Mouse (Mus musculus) heart, embryonic 16.5 days (tissue): ENCODE results near the gene Fam241b. TPM values are rescaled to one million over a fixed set of nuclear protein-coding genes. Genes with fewer than 3 reads are reported as not detected.
"Not testable (repeated sequence)": the region's sequence is repeated elsewhere in the genome, so short reads cannot be mapped to it uniquely, and the experiment has no call there.

Experiments used
- ATAC-seq: fragments of 200-750 bp; cut with Nextera tagmentation; replicated peaks from 2 replicates; pipeline ENCODE4 v1.8.0; 2017; ENCODE audit warnings: moderate number of reproducible peaks; ENCODE audit not compliant: insufficient read depth, low FRiP score; ENCODE audit errors: extremely low read depth
- H3K27ac ChIP-seq: fragments of 300-500 bp; sonication (generic); 2 replicates; pipeline ENCODE4 v1.5.1; 2014; ENCODE audit warnings: mild to moderate bottlenecking, low read length, control low read depth, moderate library complexity
- H3K27me3 ChIP-seq: fragments of 300-500 bp; sonication (generic); 2 replicates; pipeline ENCODE4 v1.6.1; 2014; ENCODE audit warnings: low read length, mixed read lengths; ENCODE audit not compliant: control insufficient read depth, insufficient read depth
- H3K36me3 ChIP-seq: fragments of 300-500 bp; sonication (generic); 2 replicates; pipeline ENCODE4 v1.6.1; 2014; ENCODE audit not compliant: control insufficient read depth, insufficient read depth
- H3K4me1 ChIP-seq: fragments of 300-500 bp; sonication (generic); 2 replicates; pipeline ENCODE4 v1.6.1; 2014; ENCODE audit warnings: low read length, mixed read lengths; ENCODE audit not compliant: control insufficient read depth, insufficient read depth
- H3K4me2 ChIP-seq: fragments of 300-500 bp; sonication (generic); 2 replicates; pipeline ENCODE4 v1.6.1; 2014; ENCODE audit warnings: low read depth, mild to moderate bottlenecking, control low read depth, low read length
- H3K4me3 ChIP-seq: fragments of 300-500 bp; sonication (generic); 2 replicates; pipeline ENCODE4 v1.5.1; 2014; ENCODE audit warnings: mild to moderate bottlenecking, control low read depth, low read length
- H3K9ac ChIP-seq: fragments of 300-500 bp; sonication (generic); 2 replicates; pipeline ENCODE4 v1.6.1; 2014; ENCODE audit warnings: low read length, control low read depth
- H3K9me3 ChIP-seq: fragments of 300-500 bp; sonication (generic); replicated peaks from 2 replicates; pipeline ENCODE4 v1.6.1; 2016; ENCODE audit warnings: low read length; ENCODE audit not compliant: control insufficient read depth
- WGBS: fragments of 180-500 bp; shearing (Covaris S2); extraction: QIAGEN DNeasy Blood & Tissue Kit; methylation state at CpG from one replicate; pipeline ENCODE4 v1.1.7; 2014; 5-methylcytosine and 5-hydroxymethylcytosine counted together
- polyA plus RNA-seq: library from polyadenylated mRNA; unstranded; fragments of >200 nt; fragmentation: Nextera tagmentation; extraction: Ambion mirVana; gene quantifications from 2 replicates; pipeline ENCODE4 v1.2.1, GENCODE M21; 2015

Fam241b gene
- polyA plus RNA-seq, 1 experiment from 2014 or later = 4.5 TPM

- ATAC-seq = no peak
These were observed 54.2 kb downstream of the Fam241b start for GRCm38 (mm10) chr10:62089486-62089885.

GRCm38 (mm10) chr10:62089071-62089470, 54.6 kb downstream of the Fam241b start:
- Histone ChIP-seq H3K9me3 (no peaks in the 10 kb centered on the region), H3K4me3 (no peak overlapping the region), H3K4me2 (no peak overlapping the region), H3K36me3 (no peaks in the 10 kb centered on the region), H3K27ac (no peak overlapping the region), H3K9ac (no peak overlapping the region), H3K27me3 (no peaks in the 10 kb centered on the region), H3K4me1 (no peaks in the 10 kb centered on the region)
- WGBS = 60% methylated on average over 7 of the region's 7 CpGs
- ATAC-seq = no peak

More at GRCm38 (mm10) chr10:62089486-62089885, 54.2 kb downstream of the Fam241b start:
- Histone ChIP-seq H3K4me2 (no peak overlapping the region), H3K9ac (no peak overlapping the region), H3K9me3 (no peaks in the 10 kb centered on the region), H3K36me3 (no peaks in the 10 kb centered on the region), H3K27me3 (no peaks in the 10 kb centered on the region), H3K4me1 (no peaks in the 10 kb centered on the region), H3K27ac (no peak overlapping the region), H3K4me3 (no peak overlapping the region)

GRCm38 (mm10) chr10:62088411-62088810, 55.3 kb downstream of the Fam241b start:
- ATAC-seq = no peak
- WGBS = 75% methylated on average over 5 of the region's 5 CpGs
- no peaks in the 10 kb centered on the region for H3K4me1 ChIP-seq

GRCm38 (mm10) chr10:62086826-62087225, 56.9 kb downstream of the Fam241b start:
- H3K27me3 ChIP-seq = no peaks in the 10 kb centered on the region
- no peaks in the 10 kb centered on the region for H3K4me1 ChIP-seq
- WGBS = 85% methylated on average over 5 of the region's 5 CpGs
- H3K36me3 ChIP-seq = no peaks in the 10 kb centered on the region
- H3K4me2 ChIP-seq = no peak overlapping the region
- no peak for ATAC-seq
- H3K9me3 ChIP-seq = no peaks in the 10 kb centered on the region
- H3K4me3 ChIP-seq = no peak overlapping the region
- no peak overlapping the region for H3K9ac ChIP-seq
- H3K27ac ChIP-seq = no peak overlapping the region

More at GRCm38 (mm10) chr10:62088411-62088810, 55.3 kb downstream of the Fam241b start:
- Histone ChIP-seq H3K4me3 (no peak overlapping the region), H3K27me3 (no peaks in the 10 kb centered on the region), H3K27ac (no peak overlapping the region), H3K9ac (no peak overlapping the region), H3K9me3 (no peaks in the 10 kb centered on the region), H3K36me3 (no peaks in the 10 kb centered on the region), H3K4me2 (no peak overlapping the region)

- no peaks in the 10 kb centered on the region for H3K4me1 ChIP-seq
- 54% methylated on average over 2 of the region's 2 CpGs for WGBS
- H3K27me3 ChIP-seq = no peaks in the 10 kb centered on the region
- H3K27ac ChIP-seq = no peak overlapping the region
- no peaks in the 10 kb centered on the region for H3K36me3 ChIP-seq
- no peak overlapping the region for H3K9ac ChIP-seq
- no peak overlapping the region for H3K4me3 ChIP-seq
- no peak for ATAC-seq
- no peak overlapping the region for H3K4me2 ChIP-seq
- H3K9me3 ChIP-seq = no peaks in the 10 kb centered on the region
These were observed 57.7 kb downstream of the Fam241b start for GRCm38 (mm10) chr10:62086044-62086443.

- no peak overlapping the region for H3K4me2 ChIP-seq
These were observed 67.2 kb downstream of the Fam241b start for GRCm38 (mm10) chr10:62076248-62077134.

GRCm38 (mm10) chr10:62071346-62071745, 72.4 kb downstream of the Fam241b start:
- WGBS = 72% methylated on average over 11 of the region's 14 CpGs

More at GRCm38 (mm10) chr10:62076248-62077134, 67.2 kb downstream of the Fam241b start:
- no peaks in the 10 kb centered on the region; the same call in 1 of the 2 replicates for H3K27me3 ChIP-seq
- H3K4me1 ChIP-seq = no peaks in the 10 kb centered on the region
- H3K4me3 ChIP-seq = no peak overlapping the region
- no peaks in the 10 kb centered on the region for H3K36me3 ChIP-seq
- peaks cover 13% of the 10 kb centered on the region for H3K9me3 ChIP-seq
- WGBS = 64% methylated on average over 11 of the region's 11 CpGs
- ATAC-seq = no peak
- H3K27ac ChIP-seq = no peak overlapping the region
- H3K9ac ChIP-seq = no peak overlapping the region

GRCm38 (mm10) chr10:62070636-62071035, 73.1 kb downstream of the Fam241b start:
- H3K4me2 ChIP-seq = no peak overlapping the region
- ATAC-seq = no peak
- H3K27me3 ChIP-seq = no peaks in the 10 kb centered on the region; the same call in 1 of the 2 replicates
- H3K4me3 ChIP-seq = no peak overlapping the region
- 84% methylated on average over 8 of the region's 8 CpGs for WGBS
- no peaks in the 10 kb centered on the region for H3K36me3 ChIP-seq
- H3K27ac ChIP-seq = no peak overlapping the region
- H3K9me3 ChIP-seq = no peaks in the 10 kb centered on the region
- no peak overlapping the region for H3K9ac ChIP-seq
- no peaks in the 10 kb centered on the region for H3K4me1 ChIP-seq

More at GRCm38 (mm10) chr10:62071346-62071745, 72.4 kb downstream of the Fam241b start:
- H3K9ac ChIP-seq, H3K27me3 ChIP-seq, H3K4me2 ChIP-seq, H3K36me3 ChIP-seq, H3K9me3 ChIP-seq, H3K27ac ChIP-seq, H3K4me3 ChIP-seq, ATAC-seq, H3K4me1 ChIP-seq: not testable (repeated sequence)

GRCm38 (mm10) chr10:62069946-62070345, 73.8 kb downstream of the Fam241b start:
- H3K4me2 ChIP-seq = no peak overlapping the region
- WGBS = 88% methylated on average over 3 of the region's 3 CpGs
- ATAC-seq = no peak

More at GRCm38 (mm10) chr10:62069946-62070345, 73.8 kb downstream of the Fam241b start:
- Histone ChIP-seq H3K27ac (no peak overlapping the region), H3K9me3 (no peaks in the 10 kb centered on the region), H3K27me3 (no peaks in the 10 kb centered on the region; the same call in 1 of the 2 replicates), H3K9ac (no peak overlapping the region), H3K36me3 (no peaks in the 10 kb centered on the region), H3K4me3 (no peak overlapping the region), H3K4me1 (no peaks in the 10 kb centered on the region)
